Mouse (Mus musculus): ENCODE results near the gene Hoxc8.

Hoxc8 gene

GRCm38 (mm10) chr15:103009265-103010111, 19.1 kb downstream of the Hoxc8 start:
- DNase-seq (ENCODE audit: low spot score) = no peak

GRCm38 (mm10) chr15:103010112-103010846, 19.9 kb downstream of the Hoxc8 start:
- no peak for DNase-seq (ENCODE audit: low spot score)

- no peak for DNase-seq (ENCODE audit: low spot score)
Measured at GRCm38 (mm10) chr15:103010847-103011555, 20.6 kb downstream of the Hoxc8 start.

- DNase-seq (ENCODE audit: low spot score) = no peak
Measured at GRCm38 (mm10) chr15:103011928-103012486, 21.6 kb downstream of the Hoxc8 start.

- no peak for DNase-seq (ENCODE audit: low spot score)
Measured at GRCm38 (mm10) chr15:103013238-103013984, 23.0 kb downstream of the Hoxc8 start.

- DNase-seq (ENCODE audit: low spot score) = peak; percentile 38
Measured at GRCm38 (mm10) chr15:103014166-103015008, 24.0 kb downstream of the Hoxc8 start.

- DNase-seq (ENCODE audit: low spot score) = no peak
Measured at GRCm38 (mm10) chr15:103015009-103015399, 24.6 kb downstream of the Hoxc8 start.

- no peak for DNase-seq (ENCODE audit: low spot score)
Measured at GRCm38 (mm10) chr15:103015406-103016166, 25.2 kb downstream of the Hoxc8 start.

- no peak for DNase-seq (ENCODE audit: low spot score)
Measured at GRCm38 (mm10) chr15:103018636-103019035, 28.2 kb downstream of the Hoxc8 start, which contains the start of gene Hoxc4. Gene Hoxc4 (plus strand): TSS chr15:103018934.

GRCm38 (mm10) chr15:103020899-103021418, 30.6 kb downstream of the Hoxc8 start:
- no peak for DNase-seq (ENCODE audit: low spot score)

- no peak for DNase-seq (ENCODE audit: low spot score)
Measured at GRCm38 (mm10) chr15:103021544-103021943, 31.1 kb downstream of the Hoxc8 start.

- no peak for DNase-seq (ENCODE audit: low spot score)
Measured at GRCm38 (mm10) chr15:103024131-103024530, 33.7 kb downstream of the Hoxc8 start.

GRCm38 (mm10) chr15:103027266-103028235, 37.1 kb downstream of the Hoxc8 start:
- DNase-seq (ENCODE audit: low spot score) = no peak

- DNase-seq (ENCODE audit: low spot score) = no peak
Measured at GRCm38 (mm10) chr15:103028916-103029512, 38.6 kb downstream of the Hoxc8 start.

GRCm38 (mm10) chr15:103030142-103030541, 39.7 kb downstream of the Hoxc8 start:
- no peak for DNase-seq (ENCODE audit: low spot score)

GRCm38 (mm10) chr15:103032167-103032566, 41.8 kb downstream of the Hoxc8 start:
- no peak for DNase-seq (ENCODE audit: low spot score)

GRCm38 (mm10) chr15:103032646-103033575, 42.5 kb downstream of the Hoxc8 start:
- no peak for DNase-seq (ENCODE audit: low spot score)

All from urinary bladder, postnatal 14 days (tissue).